Mouse (Mus musculus): ENCODE data around the gene A030005L19Rik. TPM values are rescaled to one million over a fixed set of nuclear protein-coding genes. Genes with fewer than 3 reads are reported as not detected.

A030005L19Rik gene
- 0.47 and 1.1 TPM in 2 replicates for polyA plus RNA-seq (2012; rRNA removed; ENCODE audit: low replicate concordance)

GRCm38 (mm10) chr1:82913025-82913424 is at the start of gene A030005L19Rik:
TSS of gene A030005L19Rik (plus strand) at chr1:82913325.

GRCm38 (mm10) chr1:82924650-82925049 is 11.5 kb downstream of the A030005L19Rik start, which contains the start of gene A030014E15Rik:
TSS of gene A030014E15Rik (plus strand) at chr1:82924917.

GRCm38 (mm10) chr1:82931326-82931725 is 18.2 kb downstream of the A030005L19Rik start, which contains the start of gene Gm6217:
TSS of gene Gm6217 (minus strand) at chr1:82931399.

GRCm38 (mm10) chr1:82943295-82943694 is 30.2 kb downstream of the A030005L19Rik start, which contains the start of gene A030003K21Rik:
TSS of gene A030003K21Rik (minus strand) at chr1:82943388.

GRCm38 (mm10) chr1:82955913-82956312 is 42.8 kb downstream of the A030005L19Rik start, which contains the start of gene Gm7544:
TSS of gene Gm7544 (minus strand) at chr1:82956013.

GRCm38 (mm10) chr1:82959870-82960385 is 46.8 kb downstream of the A030005L19Rik start, which contains the start of gene Gm47955:
TSS of gene Gm47955 (plus strand) at chr1:82960286.

Other genes starting within 250 kb of the A030005L19Rik start
- 62.7 and 73.0 TPM in 2 replicates for gene Mff, start 188.4 kb upstream of the A030005L19Rik start, polyA plus RNA-seq (2012; rRNA removed; ENCODE audit: low replicate concordance)
- not detected in 2 replicates for gene Tm4sf20, start 144.9 kb upstream of the A030005L19Rik start, polyA plus RNA-seq (2012; rRNA removed; ENCODE audit: low replicate concordance)
- not detected in 2 replicates for gene Gm47791, start 142.1 kb upstream of the A030005L19Rik start, polyA plus RNA-seq (2012; rRNA removed; ENCODE audit: low replicate concordance)
- gene Agfg1, start 73.8 kb upstream of the A030005L19Rik start, polyA plus RNA-seq (2012; rRNA removed; ENCODE audit: low replicate concordance), result 36.6 and 52.2 TPM in 2 replicates
- gene A030014E15Rik, start 11.6 kb downstream of the A030005L19Rik start, polyA plus RNA-seq (2012; rRNA removed; ENCODE audit: low replicate concordance), result not detected in 2 replicates
- gene Gm6217, start 18.1 kb downstream of the A030005L19Rik start, polyA plus RNA-seq (2012; rRNA removed; ENCODE audit: low replicate concordance), result not detected in 2 replicates
- gene A030003K21Rik, start 30.1 kb downstream of the A030005L19Rik start, polyA plus RNA-seq (2012; rRNA removed; ENCODE audit: low replicate concordance), result not detected in 2 replicates
- not detected in 2 replicates for gene Gm7544, start 42.7 kb downstream of the A030005L19Rik start, polyA plus RNA-seq (2012; rRNA removed; ENCODE audit: low replicate concordance)
- gene Gm47955, start 47.0 kb downstream of the A030005L19Rik start, polyA plus RNA-seq (2012; rRNA removed; ENCODE audit: low replicate concordance), result not detected in 2 replicates
- gene Gm47959, start 87.2 kb downstream of the A030005L19Rik start, polyA plus RNA-seq (2012; rRNA removed; ENCODE audit: low replicate concordance), result not detected in 2 replicates
- 0.95 and 1.2 TPM in 2 replicates for gene Slc19a3, start 125.1 kb downstream of the A030005L19Rik start, polyA plus RNA-seq (2012; rRNA removed; ENCODE audit: low replicate concordance)
- gene Krtap28-10, start 129.2 kb downstream of the A030005L19Rik start, polyA plus RNA-seq (2012; rRNA removed; ENCODE audit: low replicate concordance), result not detected in 2 replicates
- gene Gm47969, start 131.6 kb downstream of the A030005L19Rik start, polyA plus RNA-seq (2012; rRNA removed; ENCODE audit: low replicate concordance), result not detected in 2 replicates
- gene A030005K14Rik, start 146.1 kb downstream of the A030005L19Rik start, polyA plus RNA-seq (2012; rRNA removed; ENCODE audit: low replicate concordance), result not detected in 2 replicates
- gene Krtap28-13, start 147.6 kb downstream of the A030005L19Rik start, polyA plus RNA-seq (2012; rRNA removed; ENCODE audit: low replicate concordance), result 0.16 TPM in 1 of 2 replicates, not detected in the other
- not detected in 2 replicates for gene Ccl20, start 203.4 kb downstream of the A030005L19Rik start, polyA plus RNA-seq (2012; rRNA removed; ENCODE audit: low replicate concordance)
- gene Daw1, start 246.4 kb downstream of the A030005L19Rik start, polyA plus RNA-seq (2012; rRNA removed; ENCODE audit: low replicate concordance), result 0.09 TPM in 1 of 2 replicates, not detected in the other